Mouse (Mus musculus) midbrain, postnatal 0 days (tissue): ENCODE measurements around the gene Cd68. TPM values are rescaled to one million over a fixed set of nuclear protein-coding genes. Genes with fewer than 3 reads are reported as not detected.
A peak's percentile ranks its signal among the peaks of the same experiment; 100 is the strongest.
"Not testable (repeated sequence)": the region's sequence is repeated elsewhere in the genome, so short reads cannot be mapped to it uniquely, and the experiment has no call there.

Experiments used
- ATAC-seq: fragments of 200-750 bp; cut with Nextera tagmentation; 2 replicates; pipeline ENCODE4 v1.8.0; 2017; ENCODE audit warnings: moderate number of reproducible peaks, mild to moderate bottlenecking, moderate TSS enrichment, moderate library complexity; ENCODE audit not compliant: low FRiP score
- DNase-seq: peaks from one replicate; pipeline ENCODE4 v3.0.0-alpha.2; 2015; ENCODE audit warnings: low spot score
- H3K27ac ChIP-seq: fragments of 300-500 bp; sonication (generic); 2 replicates; pipeline ENCODE4 v1.5.1; 2014; ENCODE audit warnings: low read depth, mild to moderate bottlenecking, low read length, mixed read lengths
- H3K27me3 ChIP-seq: fragments of 300-500 bp; sonication (generic); 2 replicates; pipeline ENCODE4 v1.6.1; 2014; ENCODE audit warnings: low read length, control low read depth, mixed read lengths; ENCODE audit not compliant: insufficient read depth
- H3K36me3 ChIP-seq: fragments of 300-500 bp; sonication (generic); 2 replicates; pipeline ENCODE4 v1.6.1; 2014; ENCODE audit warnings: low read length, control low read depth, mixed read lengths; ENCODE audit not compliant: insufficient read depth
- H3K4me1 ChIP-seq: fragments of 300-500 bp; sonication (generic); 2 replicates; pipeline ENCODE4 v1.6.1; 2014; ENCODE audit warnings: mild to moderate bottlenecking, control low read depth, antibody characterized with exemption, low read length, mixed read lengths; ENCODE audit not compliant: insufficient read depth
- H3K4me2 ChIP-seq: fragments of 300-500 bp; sonication (generic); 2 replicates; pipeline ENCODE4 v1.6.1; 2014; ENCODE audit warnings: low read depth, mild to moderate bottlenecking, low read length, mixed read lengths; ENCODE audit not compliant: poor library complexity, severe bottlenecking
- H3K4me3 ChIP-seq: fragments of 300-500 bp; sonication (generic); 2 replicates; pipeline ENCODE4 v1.5.1; 2014; ENCODE audit warnings: low read depth, mild to moderate bottlenecking, low read length, moderate library complexity
- H3K9ac ChIP-seq: fragments of 300-500 bp; sonication (generic); replicated peaks from 2 replicates; pipeline ENCODE4 v1.6.1; 2014; ENCODE audit warnings: mild to moderate bottlenecking, low read length, moderate library complexity, mixed read lengths; ENCODE audit not compliant: poor library complexity, severe bottlenecking
- H3K9me3 ChIP-seq: fragments of 300-500 bp; sonication (generic); 2 replicates; pipeline ENCODE4 v1.6.1; 2016; ENCODE audit warnings: low read length, control low read depth
- CTCF ChIP-seq: IDR thresholded peaks from 2 replicates; pipeline ENCODE4 v1.5.1; 2016; ENCODE audit warnings: antibody characterized with exemption, mild to moderate bottlenecking
- WGBS: fragments of 180-500 bp; shearing (Covaris S2); extraction: QIAGEN DNeasy Blood & Tissue Kit; methylation state at CpG from one replicate; pipeline ENCODE4 v1.1.7; 2014; 5-methylcytosine and 5-hydroxymethylcytosine counted together
- microRNA counts: library from miRNA; unstranded; fragments of <30 nt; microRNA quantifications from one replicate; lab custom pipeline; 2015
- microRNA-seq: library from miRNA; unstranded; fragments of <30 nt; microRNA quantifications from one replicate; pipeline ENCODE4, GENCODE M21; 2016; ENCODE audit warnings: borderline number of aligned reads
- polyA plus RNA-seq: library from polyadenylated mRNA; unstranded; fragments of >200 nt; fragmentation: Nextera tagmentation; extraction: Ambion mirVana; gene quantifications from 2 replicates; pipeline ENCODE4 v1.2.1, GENCODE M21; 2015
- total RNA-seq: library from RNA; depleted of rRNA; stranded (reverse); fragments of >200 nt; gene quantifications from 2 replicates; pipeline ENCODE4 v1.2.3, GENCODE M21; 2014; rRNA removed

Cd68 gene
- total and polyA plus RNA-seq, 2 experiments from 2014 or later, result 10.3 to 11.0 TPM

GRCm38 (mm10) chr11:69620394-69621081 is 45.4 kb downstream of the Cd68 start:
- Histone ChIP-seq H3K9ac (no peak overlapping the region), H3K27ac (no peak overlapping the region), H3K4me3 (no peak overlapping the region), H3K36me3 (no peaks in the 10 kb centered on the region), H3K27me3 (no peaks in the 10 kb centered on the region), H3K9me3 (no peaks in the 10 kb centered on the region), H3K4me1 (0 out of 2 replicates have a peak, but pooled peaks cover 4% of the 10 kb centered on the region), H3K4me2 (no peak overlapping the region)
- ATAC-seq (no peak), DNase-seq (no peak)
- WGBS, result 89% methylated on average over 7 of the region's 7 CpGs
- no peak for TF ChIP-seq CTCF

- 80% methylated on average over 5 of the region's 5 CpGs for WGBS
- ATAC-seq, result no peak
- Histone ChIP-seq H3K36me3 (no peaks in the 10 kb centered on the region), H3K4me3 (no peak within 1 kb of the TSS), H3K4me2 (no peak within 1 kb of the TSS), H3K27ac (no peak within 1 kb of the TSS), H3K27me3 (no peaks in the 10 kb centered on the region), H3K9me3 (no peaks in the 10 kb centered on the region), H3K9ac (no peak within 1 kb of the TSS), H3K4me1 (0 out of 2 replicates have a peak, but pooled peaks cover 2% of the 10 kb centered on the region)
- TF ChIP-seq CTCF, result no peak
- DNase-seq, result no peak
Measured at GRCm38 (mm10) chr11:69617805-69618204, 48.1 kb downstream of the Cd68 start, which contains the start of gene Shbg. Gene Shbg (minus strand): TSS chr11:69617905.

GRCm38 (mm10) chr11:69616781-69617180 is 49.2 kb downstream of the Cd68 start:
- H3K9me3 ChIP-seq, result no peaks in the 10 kb centered on the region
- TF ChIP-seq CTCF, result 0 out of 2 replicates have a peak, but pooled peaks have one; percentile 6
- no peaks in the 10 kb centered on the region for H3K27me3 ChIP-seq
- H3K4me3 ChIP-seq, result no peak overlapping the region
- H3K4me1 ChIP-seq, result no peaks in the 10 kb centered on the region
- DNase-seq (no peak), ATAC-seq (no peak)
- no peak overlapping the region for H3K9ac ChIP-seq
- no peaks in the 10 kb centered on the region for H3K36me3 ChIP-seq
- WGBS, result 50% methylated on average over 10 of the region's 10 CpGs
- H3K27ac ChIP-seq, result no peak overlapping the region
- no peak overlapping the region for H3K4me2 ChIP-seq

- not testable (repeated sequence) for DNase-seq, H3K9ac ChIP-seq, H3K4me2 ChIP-seq, H3K36me3 ChIP-seq, H3K9me3 ChIP-seq, H3K4me3 ChIP-seq, H3K27me3 ChIP-seq, H3K4me1 ChIP-seq, ATAC-seq, H3K27ac ChIP-seq
- 47% methylated on average over 11 of the region's 11 CpGs for WGBS
Measured at GRCm38 (mm10) chr11:69614257-69614588, 51.7 kb downstream of the Cd68 start.

MicroRNAs within 50 kb of the gene (microRNA counts, 519-probe panel; counts per million panel counts)
- 528 counts per million, percentile 58 among the panel's probes with 10 or more counts for microRNA mmu-miR-1934 (lab: Ali Mortazavi, UCI)
- 2,727 counts per million, percentile 68 among the panel's probes with 10 or more counts for microRNA mmu-miR-467f (lab: Ali Mortazavi, UCI)

Small RNAs within 50 kb of the gene (microRNA-seq; reads per million reads assigned to microRNA genes)
- gene Mir1934 (4.4 reads per million, percentile 7 among the genes with 10 or more reads in this experiment), gene Mir467f (not detected)

Other genes starting within 250 kb of the Cd68 start
Only the 30 nearest of the 34 such genes appear.
- 9.5 and 12.5 TPM in 2 replicates for gene Dnah2, start 117.0 kb downstream of the Cd68 start, total RNA-seq
- gene Dnah2, start 117.0 kb downstream of the Cd68 start, polyA plus RNA-seq, result 3.9 and 4.1 TPM in 2 replicates
- gene Efnb3, start 105.9 kb downstream of the Cd68 start, total RNA-seq, result 145 and 155 TPM in 2 replicates
- 151 and 166 TPM in 2 replicates for gene Efnb3, start 105.9 kb downstream of the Cd68 start, polyA plus RNA-seq
- 15.7 and 16.8 TPM in 2 replicates for gene Wrap53, start 85.9 kb downstream of the Cd68 start, total RNA-seq
- 12.6 and 14.2 TPM in 2 replicates for gene Wrap53, start 85.9 kb downstream of the Cd68 start, polyA plus RNA-seq
- gene Trp53, start 85.8 kb downstream of the Cd68 start, total RNA-seq, result 29.5 and 34.5 TPM in 2 replicates
- 30.3 and 31.9 TPM in 2 replicates for gene Trp53, start 85.8 kb downstream of the Cd68 start, polyA plus RNA-seq
- gene Atp1b2, start 60.2 kb downstream of the Cd68 start, total RNA-seq, result 145 and 161 TPM in 2 replicates
- 167 and 175 TPM in 2 replicates for gene Atp1b2, start 60.2 kb downstream of the Cd68 start, polyA plus RNA-seq
- not detected in 2 replicates for gene Shbg, start 48.2 kb downstream of the Cd68 start, total RNA-seq
- not detected in 2 replicates for gene Shbg, start 48.2 kb downstream of the Cd68 start, polyA plus RNA-seq
- 10.5 and 13.3 TPM in 2 replicates for gene Sat2, start 44.1 kb downstream of the Cd68 start, total RNA-seq
- 29.6 and 29.9 TPM in 2 replicates for gene Sat2, start 44.1 kb downstream of the Cd68 start, polyA plus RNA-seq
- 76.6 and 84.1 TPM in 2 replicates for gene Fxr2, start 33.2 kb downstream of the Cd68 start, total RNA-seq
- gene Fxr2, start 33.2 kb downstream of the Cd68 start, polyA plus RNA-seq, result 22.5 and 27.2 TPM in 2 replicates
- 0.27 TPM in 1 of 2 replicates, not detected in the other for gene Sox15, start 10.8 kb downstream of the Cd68 start, total RNA-seq
- gene Sox15, start 10.8 kb downstream of the Cd68 start, polyA plus RNA-seq, result 0.19 and 0.20 TPM in 2 replicates
- 224 and 278 TPM in 2 replicates for gene Mpdu1, start 3.5 kb downstream of the Cd68 start, total RNA-seq
- gene Mpdu1, start 3.5 kb downstream of the Cd68 start, polyA plus RNA-seq, result 118 and 123 TPM in 2 replicates
- 767 and 793 TPM in 2 replicates for gene Eif4a1, start 6.3 kb upstream of the Cd68 start, total RNA-seq
- gene Eif4a1, start 6.3 kb upstream of the Cd68 start, polyA plus RNA-seq, result 501 and 502 TPM in 2 replicates
- gene Senp3, start 15.9 kb upstream of the Cd68 start, total RNA-seq, result 81.7 and 89.2 TPM in 2 replicates
- gene Senp3, start 15.9 kb upstream of the Cd68 start, polyA plus RNA-seq, result 70.3 and 74.0 TPM in 2 replicates
- gene Tnfsf13, start 19.6 kb upstream of the Cd68 start, total RNA-seq, result 0.27 and 0.57 TPM in 2 replicates
- 0.96 and 1.1 TPM in 2 replicates for gene Tnfsf13, start 19.6 kb upstream of the Cd68 start, polyA plus RNA-seq
- gene Tnfsf12, start 29.7 kb upstream of the Cd68 start, total RNA-seq, result 4.7 and 6.2 TPM in 2 replicates
- 4.3 and 4.5 TPM in 2 replicates for gene Tnfsf12, start 29.7 kb upstream of the Cd68 start, polyA plus RNA-seq
- 1.3 and 1.8 TPM in 2 replicates for gene Tnfsfm13, start 29.9 kb upstream of the Cd68 start, total RNA-seq
- gene Tnfsfm13, start 29.9 kb upstream of the Cd68 start, polyA plus RNA-seq, result 1.2 and 1.9 TPM in 2 replicates
- gene Polr2a, start 92.5 kb upstream of the Cd68 start, total RNA-seq, result 16.9 and 25.1 TPM in 2 replicates
- gene Polr2a, start 92.5 kb upstream of the Cd68 start, polyA plus RNA-seq, result 9.0 and 10.2 TPM in 2 replicates
- not detected in 2 replicates for gene Slc35g3, start 95.8 kb upstream of the Cd68 start, total RNA-seq
- 0.23 and 0.26 TPM in 2 replicates for gene Slc35g3, start 95.8 kb upstream of the Cd68 start, polyA plus RNA-seq
- gene Zbtb4, start 99.8 kb upstream of the Cd68 start, total RNA-seq, result 31.5 and 34.3 TPM in 2 replicates
- gene Zbtb4, start 99.8 kb upstream of the Cd68 start, polyA plus RNA-seq, result 4.4 and 5.0 TPM in 2 replicates
- 1.5 and 1.6 TPM in 2 replicates for gene Chrnb1, start 129.8 kb upstream of the Cd68 start, total RNA-seq
- 1.1 TPM in 2 replicates for gene Chrnb1, start 129.8 kb upstream of the Cd68 start, polyA plus RNA-seq
- gene Fgf11, start 135.7 kb upstream of the Cd68 start, total RNA-seq, result 12.7 and 16.4 TPM in 2 replicates
- gene Fgf11, start 135.7 kb upstream of the Cd68 start, polyA plus RNA-seq, result 2.6 and 2.8 TPM in 2 replicates
- 0.16 TPM in 1 of 2 replicates, not detected in the other for gene Tmem102, start 139.5 kb upstream of the Cd68 start, total RNA-seq
- 0.80 and 0.94 TPM in 2 replicates for gene Tmem102, start 139.5 kb upstream of the Cd68 start, polyA plus RNA-seq
- not detected in 2 replicates for gene Gm39566, start 149.1 kb upstream of the Cd68 start, total RNA-seq
- gene Gm39566, start 149.1 kb upstream of the Cd68 start, polyA plus RNA-seq, result not detected in 2 replicates
- gene Spem2, start 152.3 kb upstream of the Cd68 start, total RNA-seq, result not detected in 2 replicates
- gene Spem2, start 152.3 kb upstream of the Cd68 start, polyA plus RNA-seq, result not detected in 2 replicates
- gene Spem1, start 156.0 kb upstream of the Cd68 start, total RNA-seq, result 0.93 TPM in 1 of 2 replicates, not detected in the other
- gene Spem1, start 156.0 kb upstream of the Cd68 start, polyA plus RNA-seq, result 0.20 and 0.27 TPM in 2 replicates
- 117 and 137 TPM in 2 replicates for gene Nlgn2, start 171.6 kb upstream of the Cd68 start, total RNA-seq
- 21.0 and 23.5 TPM in 2 replicates for gene Nlgn2, start 171.6 kb upstream of the Cd68 start, polyA plus RNA-seq
- 95.5 and 103 TPM in 2 replicates for gene Tmem256, start 172.4 kb upstream of the Cd68 start, total RNA-seq
- 349 and 370 TPM in 2 replicates for gene Tmem256, start 172.4 kb upstream of the Cd68 start, polyA plus RNA-seq
- 24.1 and 26.6 TPM in 2 replicates for gene Plscr3, start 180.2 kb upstream of the Cd68 start, total RNA-seq
- 33.5 and 35.0 TPM in 2 replicates for gene Plscr3, start 180.2 kb upstream of the Cd68 start, polyA plus RNA-seq
- not detected in 2 replicates for gene Tnk1, start 192.6 kb upstream of the Cd68 start, total RNA-seq
- 0.16 TPM in 2 replicates for gene Tnk1, start 192.6 kb upstream of the Cd68 start, polyA plus RNA-seq
- gene Tmem95, start 211.9 kb upstream of the Cd68 start, total RNA-seq, result not detected in 2 replicates
- not detected in 2 replicates for gene Tmem95, start 211.9 kb upstream of the Cd68 start, polyA plus RNA-seq
- 0.93 and 1.6 TPM in 2 replicates for gene Kctd11, start 215.3 kb upstream of the Cd68 start, total RNA-seq
- 0.57 and 0.92 TPM in 2 replicates for gene Kctd11, start 215.3 kb upstream of the Cd68 start, polyA plus RNA-seq